Mouse (Mus musculus) heart, postnatal 4 days (tissue): ENCODE measurements around the gene Tenm4. TPM values are rescaled to one million over a fixed set of nuclear protein-coding genes. Genes with fewer than 3 reads are reported as not detected.

ENCODE experiments used
- DNase-seq: peaks from one replicate; pipeline ENCODE4 v3.0.0; 2021
- total RNA-seq, 2 experiments: library from RNA; stranded (reverse); gene quantifications; 2 replicates each; pipeline ENCODE4 v1.2.3; 2021

The Tenm4 gene
- total RNA-seq, 2 experiments from 2014 or later: 8.3 to 8.7 TPM

DNA sequence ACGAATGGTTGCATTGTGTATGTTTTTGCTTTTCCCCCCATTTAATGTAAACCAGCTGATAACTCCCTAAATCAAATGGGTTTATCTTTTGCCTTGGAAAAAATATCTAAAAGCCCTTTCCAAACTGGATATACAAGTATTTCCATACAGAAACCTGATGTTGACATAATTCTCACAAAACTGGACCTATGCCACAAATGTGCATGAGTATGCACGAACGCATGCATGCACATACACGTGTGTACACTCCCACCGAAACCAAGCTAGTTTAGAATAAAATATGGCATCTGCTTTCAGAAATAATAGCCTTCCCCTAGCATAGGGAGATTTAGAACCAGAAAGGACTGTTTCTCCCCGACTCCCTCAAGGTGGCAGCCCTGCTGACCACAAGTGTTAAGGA, 569.6 kb downstream of the Tenm4 start:
- no peak for DNase-seq

DNA sequence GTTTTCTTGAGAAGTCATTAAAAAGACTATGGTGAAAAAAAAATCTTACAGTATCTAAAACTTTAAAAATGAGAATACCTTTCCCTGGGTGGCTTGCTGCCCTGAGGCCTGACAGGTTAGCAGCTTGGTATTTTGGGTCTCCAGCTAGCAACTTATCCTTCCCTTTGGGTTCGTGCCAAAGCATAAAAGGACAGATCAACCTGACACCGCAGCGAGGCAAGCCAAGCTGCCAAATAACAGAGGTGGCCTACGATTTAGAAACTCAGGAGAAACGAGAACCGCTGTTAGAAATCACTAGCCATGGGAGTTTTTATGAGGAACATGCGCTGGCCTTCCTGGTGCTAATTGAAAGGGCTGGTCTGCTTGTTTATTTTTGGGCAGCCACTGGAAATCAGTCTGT, 571.2 kb downstream of the Tenm4 start:
- DNase-seq: no peak

DNA sequence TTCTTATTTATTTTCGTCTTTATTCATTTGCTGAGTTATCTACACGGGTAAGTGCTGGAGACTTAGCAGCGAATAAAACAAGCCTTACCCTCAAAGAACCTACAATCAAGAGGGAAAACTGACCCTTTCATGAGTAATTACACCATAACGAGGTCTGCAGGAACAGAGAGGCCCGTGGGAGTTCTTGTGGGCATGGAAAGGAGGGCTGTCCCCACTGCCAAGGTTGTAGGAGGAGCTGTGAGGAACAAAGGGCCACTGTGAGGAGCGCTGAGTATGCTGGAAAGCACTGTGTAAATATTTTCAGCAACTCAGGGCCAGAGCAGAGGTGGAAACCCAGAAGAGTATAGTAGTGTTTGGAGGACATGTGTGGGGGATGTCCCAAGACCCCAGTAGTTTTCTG, 574.9 kb downstream of the Tenm4 start:
- DNase-seq: no peak

DNA sequence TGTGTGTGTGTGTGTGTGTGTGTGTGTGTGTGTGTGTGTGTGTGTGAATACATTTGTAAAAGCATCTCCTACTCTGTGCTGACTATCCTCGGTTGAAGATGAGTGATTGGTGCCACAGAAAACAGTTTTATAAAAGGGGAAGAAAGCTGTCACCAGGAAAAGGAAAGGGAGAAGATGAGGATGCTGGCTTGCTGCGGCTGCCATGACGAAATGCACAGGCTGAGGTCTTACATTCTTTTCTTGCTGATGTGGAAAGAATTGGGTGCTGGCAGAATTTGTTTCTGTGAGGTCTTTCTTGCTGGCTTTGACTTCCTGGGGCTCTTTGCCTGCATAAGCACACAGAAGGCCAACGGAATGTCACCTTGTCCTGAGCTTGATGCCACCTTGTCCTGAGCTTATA, 575.7 kb downstream of the Tenm4 start:
- DNase-seq: no peak

DNA sequence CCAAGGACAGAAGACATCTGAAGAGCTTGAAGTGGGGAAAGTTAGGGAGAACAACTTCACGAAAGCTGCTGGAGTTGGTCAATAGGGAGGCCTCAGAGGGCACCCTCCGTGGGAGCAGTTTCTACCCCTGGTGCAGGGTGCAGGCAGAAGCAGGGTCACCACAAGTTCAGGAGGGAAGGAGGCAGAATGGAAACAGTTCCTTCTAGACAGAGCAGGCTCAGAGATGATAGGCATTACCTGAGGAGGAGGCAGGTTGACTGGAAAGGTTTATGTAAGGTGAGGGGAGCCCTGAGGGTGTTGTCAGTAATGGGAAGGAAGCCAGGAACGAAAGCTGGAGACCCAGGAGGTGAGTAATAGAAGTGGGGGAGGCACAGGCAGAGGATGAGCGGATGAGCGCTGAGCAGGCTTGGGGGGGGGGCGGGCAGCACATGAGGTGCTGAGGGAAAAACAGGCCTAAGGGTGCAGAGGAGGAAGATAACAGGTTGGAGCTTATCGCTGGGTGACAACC, 577.5 kb downstream of the Tenm4 start:
- no peak for DNase-seq

DNA sequence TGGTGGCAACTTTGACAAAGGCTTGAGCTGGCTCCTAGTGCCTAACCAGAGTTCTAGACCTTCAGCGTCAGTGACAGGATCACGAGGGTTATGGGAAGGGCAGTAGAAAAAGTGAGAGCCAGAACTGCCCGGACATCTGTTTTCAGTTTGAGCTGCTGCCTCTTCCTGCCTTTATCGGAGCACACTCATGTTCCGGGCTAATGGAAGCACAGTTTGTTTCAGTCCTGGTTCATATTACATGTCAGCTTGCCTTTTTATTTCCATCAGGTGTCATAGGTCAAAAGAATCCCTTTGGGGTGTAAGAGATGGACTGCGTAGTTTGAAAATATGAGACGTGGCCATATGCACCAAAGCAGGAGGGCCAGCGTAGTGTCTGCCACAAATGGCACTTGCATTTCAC, 578.7 kb downstream of the Tenm4 start:
- no peak for DNase-seq

DNA sequence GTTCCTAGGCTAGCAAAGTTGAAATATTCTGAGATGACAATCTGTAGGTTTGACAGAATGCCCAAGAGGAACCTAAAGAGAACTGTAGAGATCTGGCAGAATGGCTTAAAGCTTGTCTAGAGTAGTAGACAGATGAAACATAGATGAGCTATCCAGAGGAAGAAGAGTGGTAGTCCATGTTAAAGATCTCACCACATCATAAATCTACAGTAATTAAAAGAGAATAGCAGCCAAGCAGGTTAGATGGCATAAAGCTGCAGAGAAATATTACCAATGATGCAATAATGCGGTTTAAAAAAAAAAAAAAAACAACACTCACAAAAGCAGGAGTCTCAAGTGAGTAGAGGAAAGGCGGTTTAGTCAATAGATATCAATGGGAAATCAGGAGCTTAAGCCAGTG, 580.2 kb downstream of the Tenm4 start:
- no peak for DNase-seq

DNA sequence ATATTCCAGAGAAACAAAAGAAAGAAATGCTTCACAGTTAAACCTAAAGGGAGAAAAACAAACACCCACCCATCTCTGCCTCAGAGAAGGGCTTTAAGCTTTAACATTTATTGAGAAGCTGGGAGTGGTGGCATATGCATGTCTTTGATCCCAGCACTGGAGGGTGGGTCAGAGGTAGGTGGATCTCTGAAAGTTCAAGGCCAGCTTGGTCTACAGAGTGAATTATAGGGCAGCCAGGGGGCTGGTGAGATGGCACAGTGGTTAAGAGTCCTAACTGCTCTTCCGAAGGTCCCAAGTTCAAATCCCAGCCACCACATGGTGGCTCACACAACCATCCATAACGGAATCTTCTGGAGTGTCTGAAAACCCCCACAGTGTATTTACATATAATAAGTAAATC, 581.7 kb downstream of the Tenm4 start:
- no peak for DNase-seq

DNA sequence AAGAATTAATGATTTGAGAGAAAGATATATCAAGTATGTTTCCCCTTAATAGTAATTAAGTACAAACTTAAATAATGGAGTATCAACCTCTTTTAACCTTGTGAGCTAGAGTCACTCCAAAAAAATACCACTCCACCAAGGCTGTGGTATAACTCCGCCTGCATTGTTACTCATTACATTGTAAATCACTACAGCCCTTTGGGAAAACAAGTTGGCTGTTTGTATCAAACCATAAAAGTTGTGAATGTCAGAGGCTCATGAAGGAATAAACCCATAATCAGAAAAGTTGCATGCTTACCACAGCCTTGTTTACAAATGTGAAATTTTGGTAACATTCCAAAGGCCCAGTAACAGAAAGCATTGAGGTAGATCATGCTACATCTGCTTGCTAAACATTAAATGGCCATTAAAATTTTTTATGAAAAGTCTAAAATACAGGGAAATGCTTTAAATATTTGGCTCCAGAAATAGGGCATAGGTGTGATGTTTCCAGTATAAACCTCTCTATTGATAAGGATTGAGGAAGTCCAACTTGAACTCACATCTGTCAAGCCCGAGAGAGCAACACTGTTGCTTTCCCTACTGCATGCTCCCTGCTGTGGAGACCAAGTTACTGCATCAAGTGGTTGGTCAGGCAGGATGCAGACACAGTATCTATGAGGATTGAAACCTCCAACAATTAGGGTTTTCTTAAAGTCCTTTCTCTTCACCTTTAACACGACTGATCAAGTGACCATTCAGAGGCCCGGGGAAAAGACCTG, 582.5 kb downstream of the Tenm4 start:
- no peak for DNase-seq

DNA sequence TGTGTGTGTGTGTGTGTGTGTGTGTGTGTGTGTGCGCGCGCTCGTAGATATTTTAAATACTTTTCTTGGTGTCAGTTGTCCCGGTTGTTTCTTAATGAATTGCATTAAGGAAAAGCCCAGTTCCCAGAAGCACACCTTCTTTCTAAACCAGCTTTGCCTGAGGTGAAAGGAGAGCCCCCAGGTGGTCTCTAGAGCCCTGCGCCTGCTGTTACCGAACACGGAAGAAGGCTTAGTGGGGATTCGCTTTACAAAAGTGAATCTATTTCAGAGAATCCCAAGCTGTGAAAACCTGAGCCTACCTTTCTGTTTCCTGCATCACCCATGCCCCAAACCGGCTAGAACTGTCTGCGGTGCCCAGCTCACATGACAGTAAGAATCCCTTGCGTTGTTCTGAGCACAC, 583.1 kb downstream of the Tenm4 start:
- no peak for DNase-seq

DNA sequence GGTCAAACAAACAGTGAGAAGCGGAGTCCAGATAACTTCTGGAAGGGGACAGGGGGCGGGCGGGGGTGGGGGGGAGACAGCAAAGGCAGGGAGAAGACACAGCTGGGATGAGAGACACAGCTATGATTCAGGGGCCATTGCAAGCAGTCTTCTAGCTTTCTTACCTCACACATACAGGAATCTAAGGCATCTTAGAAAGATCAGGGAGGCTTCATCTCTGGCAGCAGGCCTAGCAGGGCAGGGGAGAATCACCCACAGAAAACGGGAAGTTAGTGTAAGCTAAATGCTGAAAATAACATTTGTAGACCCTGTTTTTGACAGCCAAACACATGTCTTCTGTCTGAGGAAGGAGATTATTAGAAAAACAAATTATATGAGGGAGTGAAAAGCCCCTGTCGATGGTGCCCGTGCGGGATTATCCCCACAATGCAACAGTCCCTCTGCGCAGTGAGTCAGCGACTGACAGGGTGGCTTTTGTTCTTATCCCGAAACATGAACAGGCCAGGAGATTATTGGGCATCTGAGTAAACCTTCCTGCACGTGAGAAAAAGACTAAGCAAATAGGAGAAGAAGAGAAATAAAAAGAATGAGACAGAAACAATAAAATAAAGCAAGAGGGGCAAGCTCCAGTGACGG, 584.5 kb downstream of the Tenm4 start:
- no peak for DNase-seq

DNA sequence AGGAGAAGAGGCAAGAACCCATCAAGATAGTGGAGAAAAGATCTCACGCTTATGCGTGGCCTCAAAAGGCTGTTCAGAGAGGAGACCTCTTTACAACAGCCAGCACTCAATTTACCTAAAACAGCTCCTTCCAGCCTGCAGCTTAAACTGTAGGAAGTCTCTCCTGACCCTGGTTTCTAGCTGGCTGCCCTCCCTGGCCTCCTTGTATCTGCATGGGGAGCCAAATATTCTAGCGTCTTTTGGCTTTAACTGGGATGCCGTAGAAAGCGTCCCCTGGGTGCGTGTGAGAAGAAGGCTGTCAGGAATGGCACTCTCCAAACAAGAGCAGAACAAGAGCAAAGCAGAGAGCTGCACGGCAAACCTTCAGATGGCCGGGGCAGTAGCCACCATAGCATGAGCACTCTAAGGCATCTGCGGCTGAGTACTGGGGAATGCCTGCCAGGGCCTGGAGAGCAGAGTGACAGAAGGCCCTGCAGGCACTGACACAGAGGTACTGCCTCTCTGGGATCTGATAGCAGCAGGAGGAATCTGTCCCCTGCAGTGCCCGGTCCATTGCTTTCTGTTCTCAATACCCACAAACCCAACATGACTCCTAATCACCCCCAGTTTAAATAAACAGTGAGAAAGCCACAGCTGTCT, 585.2 kb downstream of the Tenm4 start:
- DNase-seq: peak; percentile 21

DNA sequence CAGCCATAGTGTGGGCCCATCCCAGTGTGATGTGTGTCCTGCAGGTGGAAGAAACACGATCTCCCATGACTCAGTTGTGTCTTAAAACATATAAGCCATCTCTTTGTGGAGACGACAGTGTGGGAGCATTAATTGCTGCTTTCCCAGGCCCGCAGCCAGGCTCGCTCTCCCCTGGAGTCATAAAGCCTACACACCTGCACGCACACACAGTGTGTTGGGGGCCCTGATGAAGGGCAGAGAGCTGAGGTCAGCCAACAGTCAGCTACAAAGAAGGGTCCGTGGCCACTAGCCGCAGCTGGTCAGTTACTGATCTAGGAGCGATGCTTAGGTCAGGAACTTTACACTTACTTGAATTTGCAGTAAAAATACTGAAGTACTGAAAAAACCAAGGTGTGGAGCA, 586.0 kb downstream of the Tenm4 start:
- no peak for DNase-seq

DNA sequence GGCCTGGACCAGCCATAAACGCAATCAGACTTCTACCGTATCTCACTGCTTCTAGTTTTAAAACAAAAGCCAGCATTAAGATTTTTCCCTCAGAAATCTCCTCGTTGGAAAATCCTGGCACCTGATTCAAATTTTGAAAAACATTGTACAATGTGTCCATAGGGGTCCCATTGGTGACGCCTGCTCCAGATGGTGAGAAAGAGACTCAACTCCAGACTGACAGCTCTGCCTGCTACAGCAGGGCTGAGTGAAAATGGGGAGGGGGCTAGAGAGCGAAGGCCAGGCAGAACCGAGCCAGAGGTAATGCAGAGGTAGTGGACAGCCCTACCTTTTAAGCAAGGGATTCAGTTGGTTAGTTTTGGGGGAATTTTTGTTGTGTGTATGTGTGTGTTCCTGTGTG, 589.2 kb downstream of the Tenm4 start:
- no peak for DNase-seq

DNA sequence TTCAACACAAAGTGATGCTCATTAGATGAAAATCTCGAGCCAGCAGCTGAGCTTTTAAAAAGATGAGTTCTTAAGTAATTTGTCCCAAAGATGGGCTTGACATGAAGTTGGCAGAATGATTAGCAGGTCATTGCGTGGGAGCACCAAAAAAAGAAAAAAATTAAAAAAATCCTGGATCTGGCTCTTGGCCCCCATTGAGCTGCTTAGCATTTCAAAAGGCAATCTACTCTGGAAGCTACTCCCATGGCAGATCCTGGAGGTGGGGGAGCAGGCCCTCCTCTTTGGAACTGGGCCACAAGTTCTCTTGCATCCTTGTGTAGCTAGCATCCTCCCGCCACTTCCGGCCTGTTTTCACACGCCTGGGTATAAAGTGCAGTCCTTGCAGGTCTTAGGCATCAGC, 590.1 kb downstream of the Tenm4 start:
- no peak for DNase-seq

DNA sequence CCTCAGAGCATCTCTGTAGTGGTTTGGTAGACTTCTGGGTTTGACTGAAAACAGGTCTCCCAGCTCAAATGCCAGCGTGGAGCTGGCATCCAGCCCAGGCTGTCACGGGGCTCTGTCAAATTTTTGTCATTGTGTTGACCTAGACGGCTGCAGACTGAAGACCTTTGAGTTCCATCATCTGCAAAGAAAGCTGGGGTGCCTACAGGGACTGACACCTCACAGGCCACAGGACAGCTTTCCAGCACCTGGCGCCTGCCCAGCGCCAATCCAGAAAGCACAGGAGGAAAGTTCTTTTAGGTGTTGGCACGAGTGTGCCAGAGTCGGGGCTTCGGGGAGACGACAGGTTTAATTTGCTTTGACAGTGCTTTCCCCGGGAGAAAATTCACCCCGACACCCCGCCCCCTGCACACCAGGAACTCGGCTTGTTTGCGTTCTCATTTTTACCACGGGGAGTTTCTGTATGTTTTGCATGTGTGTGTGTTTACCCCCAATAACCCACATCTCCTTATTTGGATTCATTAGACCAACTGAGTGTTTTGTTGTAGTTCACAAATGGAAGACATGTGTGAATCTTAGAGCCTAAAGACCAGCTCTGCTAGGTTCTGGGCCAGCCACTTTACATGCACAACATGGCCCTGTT, 594.4 kb downstream of the Tenm4 start:
- DNase-seq: peak; percentile 56

DNA sequence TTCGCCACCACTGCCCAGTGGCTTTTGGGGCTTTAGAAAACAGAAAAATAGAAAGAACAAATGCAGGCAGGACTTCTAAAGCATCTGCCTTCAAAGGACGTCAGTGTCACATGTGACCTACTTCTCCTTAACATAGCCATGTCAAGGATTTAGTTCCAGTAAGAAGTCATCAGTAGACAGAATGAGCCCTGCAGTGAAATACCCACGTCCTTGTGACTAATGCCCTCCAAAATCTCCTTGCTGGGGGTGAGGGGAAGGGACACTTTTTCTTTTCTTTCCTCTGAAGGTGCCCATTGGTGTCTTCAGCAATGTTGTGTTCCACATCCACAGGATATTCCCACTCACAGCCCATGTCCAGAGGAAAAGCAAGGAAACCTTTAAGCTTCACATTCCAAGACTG, 596.0 kb downstream of the Tenm4 start:
- DNase-seq: no peak

DNA sequence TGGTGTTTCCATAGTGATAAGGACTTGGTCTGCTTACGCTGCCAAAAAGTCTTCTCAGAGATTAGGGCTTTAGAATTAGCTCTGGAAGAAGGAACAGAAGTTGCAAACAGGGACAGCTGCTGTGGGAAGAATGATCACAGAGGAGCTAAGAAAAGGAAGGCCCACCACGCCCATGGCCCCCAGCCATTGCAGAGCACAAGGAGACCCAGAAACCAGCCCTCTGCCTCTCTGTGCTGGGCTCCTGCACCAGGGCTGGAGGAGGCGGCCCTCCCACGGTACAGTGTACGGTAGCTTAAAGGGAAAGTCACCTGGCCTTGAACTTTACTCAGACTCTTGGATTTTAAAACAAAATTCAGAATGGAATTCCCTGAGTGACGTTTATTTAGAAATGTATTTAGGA, 597.7 kb downstream of the Tenm4 start:
- no peak for DNase-seq

DNA sequence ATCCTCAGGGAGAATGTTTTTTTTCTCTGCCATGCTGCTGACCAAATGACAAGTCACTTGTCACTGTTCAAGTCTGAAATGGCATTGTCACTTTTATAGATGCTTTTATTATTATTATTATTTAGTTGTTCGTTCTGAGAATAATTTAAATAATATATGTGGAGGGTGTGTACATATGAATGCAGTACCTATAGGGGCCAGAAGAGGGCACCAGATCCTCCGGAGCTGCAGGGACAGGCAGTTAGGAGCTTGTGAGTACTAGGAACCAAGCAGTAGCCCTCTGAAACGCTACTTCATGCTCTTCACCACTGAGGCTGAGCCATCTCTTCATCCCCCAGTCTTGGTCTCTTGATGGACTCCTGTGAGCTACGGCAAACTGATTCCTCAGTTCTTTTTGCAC, 598.7 kb downstream of the Tenm4 start:
- peak; percentile 28 for DNase-seq

DNA sequence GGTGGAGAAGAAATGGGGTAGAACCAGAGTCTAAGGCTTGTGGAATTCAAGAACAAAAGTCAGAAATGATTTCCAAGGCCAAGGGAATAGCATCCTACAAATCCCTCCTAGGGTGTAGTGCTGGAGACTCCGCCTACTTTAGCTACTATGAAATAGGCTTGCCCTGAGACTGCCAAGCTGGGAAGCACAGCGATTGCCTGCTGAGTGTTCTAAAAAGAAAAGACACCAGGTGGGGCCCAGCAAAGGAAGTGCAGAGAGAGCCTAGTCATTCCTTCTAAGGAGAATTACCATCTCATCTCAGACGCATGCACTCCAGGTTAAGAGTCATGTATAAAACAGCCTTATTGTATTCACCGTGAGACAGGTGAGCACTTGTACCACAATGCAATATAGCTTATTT, 601.9 kb downstream of the Tenm4 start:
- DNase-seq: no peak

DNA sequence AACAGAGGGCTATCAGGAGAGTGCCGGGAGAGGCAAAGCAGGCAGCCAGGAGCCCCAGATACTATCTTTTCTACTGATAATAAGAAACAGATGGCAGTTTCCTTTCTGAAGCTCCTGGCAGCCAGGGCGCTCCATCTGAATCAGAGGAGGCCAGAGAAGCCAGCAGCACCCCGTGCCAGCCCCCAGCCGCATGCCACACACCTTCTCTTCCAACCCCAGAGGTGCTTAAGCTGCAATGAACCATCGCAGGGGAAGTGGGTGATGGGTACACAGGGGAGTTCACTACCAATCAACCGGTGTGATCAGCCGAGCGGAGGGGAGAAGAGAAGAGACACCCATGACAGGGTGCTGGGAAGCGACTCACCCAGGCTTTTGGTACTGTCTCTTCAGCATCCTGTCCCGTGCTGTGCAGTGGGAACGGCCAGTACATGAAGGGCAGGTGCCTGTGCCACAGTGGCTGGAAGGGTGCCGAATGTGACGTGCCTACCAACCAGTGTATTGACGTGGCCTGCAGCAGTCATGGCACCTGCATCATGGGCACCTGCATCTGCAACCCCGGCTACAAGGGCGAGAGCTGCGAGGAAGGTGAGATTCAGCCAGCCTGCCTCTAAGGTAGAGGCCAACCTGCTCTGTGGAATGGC, 602.7 kb downstream of the Tenm4 start:
- DNase-seq: no peak

DNA sequence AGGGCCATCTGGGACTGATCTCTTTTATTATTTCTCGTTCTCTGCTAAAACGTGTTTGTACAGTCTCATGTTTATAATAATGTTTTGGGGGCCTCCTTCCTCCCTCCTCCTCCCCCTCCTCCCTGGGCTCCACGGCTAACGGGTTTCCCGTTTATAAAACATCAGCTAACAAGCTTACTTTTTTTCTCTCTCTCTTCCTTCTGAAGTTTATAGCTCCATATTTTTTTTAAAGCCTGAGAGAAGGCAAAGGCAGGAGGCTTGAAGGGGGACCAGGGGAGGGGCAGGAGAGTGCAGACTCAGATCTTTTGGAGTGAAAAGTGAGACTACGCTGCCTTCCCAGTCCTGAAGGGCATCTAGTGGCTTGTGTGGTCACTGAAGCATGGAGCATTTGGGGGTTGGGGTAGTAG, 604.0 kb downstream of the Tenm4 start:
- DNase-seq: no peak
